Mouse (Mus musculus) G1E (cell line): ENCODE results near the gene Myo16. TPM values are rescaled to one million over a fixed set of nuclear protein-coding genes. Genes with fewer than 3 reads are reported as not detected.

Source experiments
- ATAC-seq: 2 replicates; pipeline ENCODE4 v1.8.0; 2016; ENCODE audit warnings: mild to moderate bottlenecking; ENCODE audit not compliant: insufficient number of reproducible peaks, poor library complexity, low FRiP score, severe bottlenecking; ENCODE audit errors: extremely low read depth
- DNase-seq: peaks from one replicate; pipeline ENCODE4 v3.0.0; 2012; ENCODE audit warnings: low spot score
- H3K27me3 ChIP-seq: 2 replicates; pipeline ENCODE4 v1.6.1; 2012; ENCODE audit warnings: mild to moderate bottlenecking, low read length, inconsistent platforms; ENCODE audit not compliant: insufficient read depth
- H3K36me3 ChIP-seq: replicated peaks from 2 replicates; pipeline ENCODE3; 2012; ENCODE audit warnings: mild to moderate bottlenecking, inconsistent platforms
- H3K4me1 ChIP-seq: 2 replicates; pipeline ENCODE4 v1.6.1; 2012; ENCODE audit warnings: low read depth, low read length, inconsistent platforms, mixed read lengths; ENCODE audit not compliant: insufficient read depth
- H3K4me3 ChIP-seq: 2 replicates; pipeline ENCODE4 v1.5.1; 2012; ENCODE audit warnings: low read depth, mild to moderate bottlenecking, inconsistent platforms, low read length, moderate library complexity, mixed read lengths
- H3K9me3 ChIP-seq: replicated peaks from 2 replicates; pipeline ENCODE4 v1.6.1; 2012; ENCODE audit warnings: inconsistent platforms
- CTCF ChIP-seq: IDR thresholded peaks from 2 replicates; pipeline ENCODE4 v1.5.1; 2012; ENCODE audit warnings: low read depth, low read length, inconsistent platforms, mixed read lengths
- GATA1 ChIP-seq: IDR thresholded peaks from 2 replicates; pipeline ENCODE4 v1.6.1; 2012; ENCODE audit warnings: borderline replicate concordance, low read length, inconsistent platforms, mixed read lengths
- GATA2 ChIP-seq: IDR thresholded peaks from 2 replicates; pipeline ENCODE4 v1.6.1; 2012; ENCODE audit warnings: low read depth, low read length, inconsistent platforms, borderline replicate concordance
- POLR2AphosphoS5 ChIP-seq: IDR thresholded peaks from 2 replicates; pipeline ENCODE4 v1.6.1; 2012; ENCODE audit warnings: low read depth, low read length, inconsistent platforms; ENCODE audit not compliant: insufficient replicate concordance
- TAL1 ChIP-seq: conservative IDR thresholded peaks from 2 replicates; pipeline ENCODE4 v1.6.1; 2012; ENCODE audit warnings: low read depth, low read length, inconsistent platforms, mixed read lengths
- polyA plus RNA-seq: library from polyadenylated mRNA; stranded (reverse); fragments of >175 nt; gene quantifications from 2 replicates; pipeline ENCODE4 v1.2.3, GENCODE M21; 2012
- total RNA-seq, 2 experiments: library from RNA; stranded (forward) in 1 of 2; stranded (reverse) in 1 of 2; fragments of 200-1000 nt in 1 of 2; fragments of >200 nt in 1 of 2; fragmentation: Nextera tagmentation in 1 of 2; gene quantifications; 2 replicates each; pipeline ENCODE4 v1.2.3; 2014 to 2017

The Myo16 gene
- total and polyA plus RNA-seq, 3 experiments, result 0.27 to 0.90 (median 0.38) TPM

DNA sequence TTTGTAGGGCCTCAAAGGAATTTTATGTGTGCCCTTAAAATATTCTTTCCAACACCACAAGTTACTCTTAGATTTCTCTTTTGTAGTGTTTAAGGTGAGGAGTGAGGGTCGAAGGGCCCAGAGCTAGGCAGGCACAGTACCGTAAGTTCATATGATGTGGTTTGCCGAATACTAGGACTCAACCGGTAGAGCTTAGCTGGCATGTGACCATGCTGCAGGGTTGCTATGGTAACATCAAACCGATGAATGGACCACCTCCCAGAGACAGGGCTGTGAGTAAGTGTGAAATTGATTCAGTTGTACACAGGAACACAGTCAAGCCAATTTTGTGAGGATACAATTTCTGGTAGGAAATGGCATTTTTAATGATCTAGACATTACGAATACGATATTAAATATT, 44.5 kb downstream of the Myo16 start:
- DNase-seq, result no peak
- no peaks in the 10 kb centered on the region for H3K9me3 ChIP-seq
- H3K4me3 ChIP-seq, result no peak overlapping the region
- H3K36me3 ChIP-seq, result no peaks in the 10 kb centered on the region
- no peak for ATAC-seq
- TF ChIP-seq TAL1 (no peak), CTCF (no peak), GATA1 (no peak), POLR2AphosphoS5 (no peak), GATA2 (no peak)
- no peaks in the 10 kb centered on the region for H3K4me1 ChIP-seq
- no peaks in the 10 kb centered on the region; the same call in 1 of the 2 replicates for H3K27me3 ChIP-seq

DNA sequence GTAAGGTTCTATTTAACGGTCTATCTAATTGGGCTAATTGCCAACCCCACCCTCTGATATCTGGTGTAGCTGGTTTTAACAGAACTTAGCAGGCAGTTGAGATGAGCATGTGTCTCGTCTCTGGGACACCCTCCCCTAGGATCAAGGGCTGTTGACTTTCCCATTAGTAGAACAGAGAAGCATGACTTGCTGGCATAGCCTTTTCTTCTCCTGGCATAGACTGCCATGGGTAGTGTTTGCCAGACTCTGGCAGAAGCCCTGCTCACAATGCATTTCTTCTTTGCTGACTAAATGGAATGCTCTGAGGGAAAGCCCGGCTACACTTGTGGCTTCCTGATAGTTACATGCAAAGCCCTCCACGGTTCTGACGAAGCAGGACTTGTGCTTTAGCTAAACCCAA, 45.6 kb downstream of the Myo16 start:
- H3K27me3 ChIP-seq, result no peaks in the 10 kb centered on the region; the same call in 1 of the 2 replicates
- no peaks in the 10 kb centered on the region for H3K9me3 ChIP-seq
- no peak for ATAC-seq
- DNase-seq, result no peak
- no peaks in the 10 kb centered on the region for H3K36me3 ChIP-seq
- TF ChIP-seq TAL1, result no peak
- TF ChIP-seq GATA1, result no peak
- TF ChIP-seq POLR2AphosphoS5, result no peak
- no peak for TF ChIP-seq CTCF
- no peak for TF ChIP-seq GATA2
- no peak overlapping the region for H3K4me3 ChIP-seq
- no peaks in the 10 kb centered on the region for H3K4me1 ChIP-seq

DNA sequence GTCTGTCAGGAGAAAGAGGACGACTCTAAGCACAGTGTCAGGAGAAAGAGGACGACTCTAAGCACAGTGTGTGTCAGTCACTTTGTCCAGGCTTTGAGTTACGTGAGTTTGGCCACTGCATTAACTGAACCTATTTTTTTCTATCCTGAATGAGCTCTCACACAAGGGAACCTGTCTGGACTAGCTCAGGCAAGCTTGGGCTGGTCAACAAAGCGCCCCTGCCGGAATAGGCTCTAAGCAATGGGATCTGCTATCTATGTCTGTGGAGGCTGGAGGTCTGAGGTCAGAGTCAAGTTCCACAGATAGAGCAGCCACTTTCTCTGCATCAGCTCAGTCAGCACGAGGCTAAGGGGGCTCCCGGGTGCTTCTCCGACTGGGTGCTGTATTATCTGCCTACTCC, 46.3 kb downstream of the Myo16 start:
- Histone ChIP-seq H3K36me3 (no peaks in the 10 kb centered on the region), H3K27me3 (no peaks in the 10 kb centered on the region; the same call in 1 of the 2 replicates), H3K4me3 (no peak overlapping the region), H3K9me3 (no peaks in the 10 kb centered on the region), H3K4me1 (no peaks in the 10 kb centered on the region)
- DNase-seq (no peak), ATAC-seq (no peak)
- TF ChIP-seq CTCF (no peak), POLR2AphosphoS5 (no peak), GATA2 (no peak), TAL1 (no peak), GATA1 (no peak)

DNA sequence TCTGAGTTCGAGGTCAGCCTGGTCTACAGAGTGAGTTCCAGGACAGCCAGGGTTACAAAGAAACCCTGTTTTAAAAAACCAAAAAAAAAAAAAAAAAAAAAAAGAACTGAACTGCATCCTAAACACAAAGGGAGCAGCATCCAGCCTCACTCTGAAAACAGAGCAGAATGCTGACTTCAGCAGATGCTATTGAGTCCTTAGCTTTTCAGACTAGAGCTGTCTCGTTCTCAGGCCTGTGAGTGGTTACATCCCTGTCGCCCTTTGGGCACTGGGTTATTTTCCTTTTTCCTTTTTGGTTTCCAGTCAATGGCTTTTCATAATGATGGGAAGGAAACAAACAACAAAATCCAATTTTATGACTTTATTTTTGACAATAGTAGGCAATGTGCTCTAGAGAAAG, 61.3 kb downstream of the Myo16 start:
- H3K4me1 ChIP-seq, result no peaks in the 10 kb centered on the region
- H3K4me3 ChIP-seq, result no peak overlapping the region
- no peaks in the 10 kb centered on the region for H3K36me3 ChIP-seq
- no peak for DNase-seq
- H3K9me3 ChIP-seq, result no peaks in the 10 kb centered on the region
- TF ChIP-seq CTCF, result no peak
- no peak for TF ChIP-seq TAL1
- no peak for TF ChIP-seq GATA2
- no peak for TF ChIP-seq GATA1
- TF ChIP-seq POLR2AphosphoS5, result no peak
- ATAC-seq, result no peak
- H3K27me3 ChIP-seq, result peaks cover 8% of the 10 kb centered on the region

DNA sequence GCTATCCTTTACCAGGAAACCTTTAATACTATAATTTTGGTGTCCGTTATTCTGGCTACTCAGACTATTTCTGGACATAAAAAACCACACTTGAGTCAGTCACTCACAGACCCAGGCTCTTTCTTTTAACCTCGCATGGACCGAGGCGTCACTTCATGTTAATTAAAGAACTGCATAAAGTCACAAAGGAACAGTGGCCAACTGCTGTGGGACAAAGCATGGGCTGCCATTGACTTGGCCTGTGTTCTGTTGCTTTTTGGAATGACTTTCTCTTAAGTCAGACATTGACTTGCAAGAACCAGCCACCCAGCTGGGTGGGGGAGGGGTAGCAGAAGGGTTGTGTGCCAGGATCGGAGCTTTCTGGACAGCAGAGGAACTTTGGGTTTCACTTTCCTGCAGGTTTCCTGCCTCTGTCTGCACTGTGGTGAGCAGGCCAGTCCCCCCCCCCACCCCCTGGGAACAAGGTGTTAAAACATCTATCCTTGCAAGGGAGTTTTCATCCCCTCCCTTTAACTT, 66.1 kb downstream of the Myo16 start:
- Histone ChIP-seq H3K36me3 (no peaks in the 10 kb centered on the region), H3K27me3 (peaks cover 8% of the 10 kb centered on the region), H3K9me3 (no peaks in the 10 kb centered on the region), H3K4me1 (no peaks in the 10 kb centered on the region), H3K4me3 (no peak overlapping the region)
- no peak for DNase-seq
- ATAC-seq, result no peak
- no peak for TF ChIP-seq POLR2AphosphoS5
- no peak for TF ChIP-seq GATA2
- no peak for TF ChIP-seq CTCF

DNA sequence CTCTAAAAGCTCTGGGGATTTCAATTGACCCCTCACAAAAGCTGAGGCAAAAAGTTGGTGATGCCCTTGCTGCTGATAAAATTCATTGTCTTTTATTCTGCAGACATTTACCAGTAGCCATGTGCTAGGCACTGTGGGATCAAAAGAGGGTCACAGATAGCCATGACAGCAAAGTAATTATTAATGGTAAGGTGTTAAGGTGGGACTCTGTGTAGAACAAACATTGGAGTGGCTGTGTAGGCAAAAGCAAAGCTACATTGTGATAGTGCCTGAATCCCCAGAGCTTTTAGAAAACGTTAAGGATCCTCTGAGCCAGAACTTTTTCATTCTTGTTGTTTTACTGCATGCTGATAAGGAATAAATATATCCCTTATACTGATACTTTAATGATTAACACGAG, 69.1 kb downstream of the Myo16 start:
- H3K4me3 ChIP-seq, result no peak overlapping the region
- H3K9me3 ChIP-seq, result no peaks in the 10 kb centered on the region
- DNase-seq (no peak), ATAC-seq (no peak)
- no peaks in the 10 kb centered on the region for H3K4me1 ChIP-seq
- TF ChIP-seq TAL1 (no peak), GATA1 (no peak), POLR2AphosphoS5 (no peak), GATA2 (no peak), CTCF (no peak)
- H3K27me3 ChIP-seq, result peaks cover 7% of the 10 kb centered on the region; the same call in 1 of the 2 replicates
- H3K36me3 ChIP-seq, result no peaks in the 10 kb centered on the region

DNA sequence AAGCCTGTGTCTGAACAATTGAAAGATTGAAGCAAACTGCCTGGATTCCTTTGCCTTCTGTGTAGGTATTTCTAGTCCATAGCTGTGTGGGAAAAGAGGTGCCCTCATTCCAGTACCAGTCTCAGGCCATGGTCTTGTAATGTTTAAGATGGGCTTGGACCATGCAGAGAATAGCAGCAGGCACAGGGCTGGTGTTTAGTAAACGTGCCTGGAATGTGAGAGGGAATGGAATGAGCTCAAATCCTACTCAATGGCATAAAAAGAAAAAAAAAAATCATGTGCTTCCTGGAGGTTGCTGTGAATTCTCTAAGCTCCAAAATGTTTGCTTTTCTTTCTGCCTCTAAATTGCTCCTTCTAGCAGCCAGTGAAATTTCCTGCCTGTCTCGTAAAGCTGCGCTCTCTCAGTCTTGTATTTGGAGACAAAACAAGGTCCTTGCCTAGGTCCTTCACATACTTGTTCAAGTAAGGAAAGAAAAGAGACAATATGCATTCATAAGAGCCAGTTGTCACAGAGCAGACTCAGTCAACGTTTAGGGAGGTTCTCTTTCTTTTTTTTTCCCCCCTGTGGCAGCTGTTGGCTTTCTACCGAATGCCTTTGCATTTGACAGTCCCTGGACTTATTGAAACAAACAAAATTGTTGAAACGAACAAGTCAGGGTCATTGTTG, 70.0 kb downstream of the Myo16 start:
- Histone ChIP-seq H3K4me3 (no peak overlapping the region), H3K36me3 (no peaks in the 10 kb centered on the region), H3K4me1 (no peaks in the 10 kb centered on the region), H3K27me3 (no peaks in the 10 kb centered on the region), H3K9me3 (no peaks in the 10 kb centered on the region)
- ATAC-seq (no peak), DNase-seq (no peak)
- TF ChIP-seq GATA1 (no peak), GATA2 (no peak), TAL1 (no peak)
